In genomic region chr8:114657789-114658188, GRCm38 (mm10) we compare ENCODE assay signal across 11 mouse cellular contexts.
DNase-seq lines count a peak whose midpoint lies in the region; ATAC-seq and TF ChIP-seq lines count a peak whose summit lies in the region.
"Had no signal": no experiment of that assay in that cellular context is flagged by ENCODE, and none has a peak within 500 bp of the region (broad histone marks: within the 10 kb centered on the region; RNA-seq: fewer than 3 reads in every experiment).

No protein-coding gene starts in this region.

- H3K9ac ChIP-seq in midbrain, embryonic 14.5 days (replicated peaks; ENCODE audit: low read length) = no peak overlapping the region
- no peak overlapping the region for H3K9ac ChIP-seq in midbrain, embryonic 15.5 days
- no peak overlapping the region for H3K9ac ChIP-seq in intestine, embryonic 16.5 days (ENCODE audit: low read depth, low read length)
- no peak overlapping the region for H3K9ac ChIP-seq in forebrain, embryonic 12.5 days
- H3K9ac ChIP-seq: limb, embryonic 13.5 days had no signal

- no peak overlapping the region for H3K27ac ChIP-seq in midbrain, embryonic 14.5 days (replicated peaks; ENCODE audit: low read depth, low read length)
- no peak overlapping the region for H3K27ac ChIP-seq in midbrain, embryonic 15.5 days
- no peak overlapping the region for H3K27ac ChIP-seq in intestine, embryonic 16.5 days (ENCODE audit: low read length)
- H3K27ac ChIP-seq in testis, adult 2 months (ENCODE audit: control insufficient read depth, insufficient read depth, low read depth, low read length) = no peak overlapping the region
- no peak overlapping the region for H3K27ac ChIP-seq in forebrain, embryonic 12.5 days
- H3K27ac ChIP-seq: limb, embryonic 13.5 days had no signal

- no peak overlapping the region for H3K4me2 ChIP-seq in midbrain, embryonic 14.5 days (ENCODE audit: low read length)
- H3K4me2 ChIP-seq in midbrain, embryonic 15.5 days = no peak overlapping the region
- no peak overlapping the region for H3K4me2 ChIP-seq in intestine, embryonic 16.5 days (ENCODE audit: low read depth, low read length)
- no peak overlapping the region for H3K4me2 ChIP-seq in forebrain, embryonic 12.5 days
- H3K4me2 ChIP-seq: limb, embryonic 13.5 days had no signal

- TF ChIP-seq CTCF in testis, adult 2 months (IDR thresholded peaks at IDR 0.05; ENCODE audit: control insufficient read depth, insufficient read depth, insufficient replicate concordance, low read depth, low read length) = 0 out of 2 replicates have a peak, but pooled peaks have one; percentile 20

- no peaks in the 10 kb centered on the region for H3K4me1 ChIP-seq in midbrain, embryonic 14.5 days (ENCODE audit: control insufficient read depth, insufficient read depth, low read length)
- H3K4me1 ChIP-seq in midbrain, embryonic 15.5 days = no peaks in the 10 kb centered on the region
- H3K4me1 ChIP-seq in intestine, embryonic 16.5 days (ENCODE audit: control insufficient read depth, insufficient read depth, low read length) = peaks cover 9% of the 10 kb centered on the region; the same call in 1 of the 2 replicates
- no peaks in the 10 kb centered on the region for H3K4me1 ChIP-seq in testis, adult 2 months (ENCODE audit: control insufficient read depth, insufficient read depth, low read length)
- no peaks in the 10 kb centered on the region for H3K4me1 ChIP-seq in forebrain, embryonic 12.5 days

- no peaks in the 10 kb centered on the region for H3K9me3 ChIP-seq in midbrain, embryonic 14.5 days (ENCODE audit: control insufficient read depth, low read length)
- no peaks in the 10 kb centered on the region for H3K9me3 ChIP-seq in midbrain, embryonic 15.5 days
- H3K9me3 ChIP-seq in intestine, embryonic 16.5 days (ENCODE audit: control insufficient read depth, low read length) = peaks cover 4% of the 10 kb centered on the region
- H3K9me3 ChIP-seq in forebrain, embryonic 12.5 days = no peaks in the 10 kb centered on the region
- H3K9me3 ChIP-seq: limb, embryonic 13.5 days had no signal

- peak; percentile 22 for DNase-seq in midbrain, embryonic 14.5 days
- peak; percentile 58 to 65 for DNase-seq in adrenal gland, postnatal 36 days
- no peak for DNase-seq in frontal cortex, adult 2 months (ENCODE audit: extremely low spot score in 1 of 2, low spot score in 1 of 2)
- no peak for DNase-seq in urinary bladder, postnatal 4 days (ENCODE audit: low spot score in 2 of 2)
- DNase-seq: gastrocnemius, postnatal 10 days; spleen, adult 18-20 months had no signal

- 75% methylated on average over 4 of the region's 4 CpGs for WGBS in midbrain, embryonic 14.5 days
- 67% methylated on average over 4 of the region's 4 CpGs for WGBS in midbrain, embryonic 15.5 days
- WGBS in intestine, embryonic 16.5 days = 22% methylated on average over 4 of the region's 4 CpGs
- 77% methylated on average over 4 of the region's 4 CpGs for WGBS in forebrain, embryonic 12.5 days

- no peaks in the 10 kb centered on the region for H3K36me3 ChIP-seq in midbrain, embryonic 14.5 days (ENCODE audit: control insufficient read depth, insufficient read depth, low read length)
- no peaks in the 10 kb centered on the region for H3K36me3 ChIP-seq in midbrain, embryonic 15.5 days (replicated peaks)
- no peaks in the 10 kb centered on the region for H3K36me3 ChIP-seq in intestine, embryonic 16.5 days (ENCODE audit: control insufficient read depth, insufficient read depth, low read length)
- H3K36me3 ChIP-seq in testis, adult 2 months (ENCODE audit: control insufficient read depth, insufficient read depth, low read length) = no peaks in the 10 kb centered on the region
- no peaks in the 10 kb centered on the region for H3K36me3 ChIP-seq in forebrain, embryonic 12.5 days (replicated peaks)
- H3K36me3 ChIP-seq: limb, embryonic 13.5 days had no signal

- H3K4me3 ChIP-seq in midbrain, embryonic 14.5 days (replicated peaks; ENCODE audit: low read depth, low read length) = no peak overlapping the region
- no peak overlapping the region for H3K4me3 ChIP-seq in midbrain, embryonic 15.5 days
- no peak overlapping the region for H3K4me3 ChIP-seq in intestine, embryonic 16.5 days (ENCODE audit: low read length)
- no peak overlapping the region for H3K4me3 ChIP-seq in testis, adult 2 months (ENCODE audit: control insufficient read depth, low read depth, low read length)
- H3K4me3 ChIP-seq in forebrain, embryonic 12.5 days (replicated peaks) = no peak overlapping the region
- H3K4me3 ChIP-seq: limb, embryonic 13.5 days had no signal

- TF ChIP-seq POLR2A in testis, adult 2 months (IDR thresholded peaks at IDR 0.05; ENCODE audit: control insufficient read depth, low read depth, low read length) = no peak

- no peak for ATAC-seq in midbrain, embryonic 14.5 days (ENCODE audit: low FRiP score, low TSS enrichment)
- no peak for ATAC-seq in midbrain, embryonic 15.5 days (replicated peaks)
- ATAC-seq in intestine, embryonic 16.5 days = peak; percentile 60
- ATAC-seq in forebrain, embryonic 12.5 days (ENCODE audit: low FRiP score) = no peak

- no peaks in the 10 kb centered on the region for H3K27me3 ChIP-seq in midbrain, embryonic 14.5 days (ENCODE audit: control insufficient read depth, insufficient read depth, low read length)
- no peaks in the 10 kb centered on the region for H3K27me3 ChIP-seq in midbrain, embryonic 15.5 days (replicated peaks)
- H3K27me3 ChIP-seq in intestine, embryonic 16.5 days (replicated peaks; ENCODE audit: control insufficient read depth, insufficient read depth, low read length) = no peaks in the 10 kb centered on the region
- H3K27me3 ChIP-seq in testis, adult 2 months (ENCODE audit: control insufficient read depth, insufficient read depth, low read length) = no peaks in the 10 kb centered on the region
- no peaks in the 10 kb centered on the region for H3K27me3 ChIP-seq in forebrain, embryonic 12.5 days

Comparison
In these comparisons a context has a peak if more than half of its experiments do, and no peak if none do; other contexts are left out.
1. DNase-seq: peak in midbrain, embryonic 14.5 days (single experiment) and adrenal gland, postnatal 36 days (2 of 2); none in frontal cortex, adult 2 months (0 of 2) and urinary bladder, postnatal 4 days (0 of 2).